Mouse (Mus musculus): ENCODE data around the gene Mex3a. TPM values are rescaled to one million over a fixed set of nuclear protein-coding genes. Genes with fewer than 3 reads are reported as not detected.
A peak's percentile ranks its signal among the peaks of the same experiment; 100 is the strongest.

The Mex3a gene
- polyA plus RNA-seq, 1 experiment from 2014 or later, result 31.6 TPM

DNA sequence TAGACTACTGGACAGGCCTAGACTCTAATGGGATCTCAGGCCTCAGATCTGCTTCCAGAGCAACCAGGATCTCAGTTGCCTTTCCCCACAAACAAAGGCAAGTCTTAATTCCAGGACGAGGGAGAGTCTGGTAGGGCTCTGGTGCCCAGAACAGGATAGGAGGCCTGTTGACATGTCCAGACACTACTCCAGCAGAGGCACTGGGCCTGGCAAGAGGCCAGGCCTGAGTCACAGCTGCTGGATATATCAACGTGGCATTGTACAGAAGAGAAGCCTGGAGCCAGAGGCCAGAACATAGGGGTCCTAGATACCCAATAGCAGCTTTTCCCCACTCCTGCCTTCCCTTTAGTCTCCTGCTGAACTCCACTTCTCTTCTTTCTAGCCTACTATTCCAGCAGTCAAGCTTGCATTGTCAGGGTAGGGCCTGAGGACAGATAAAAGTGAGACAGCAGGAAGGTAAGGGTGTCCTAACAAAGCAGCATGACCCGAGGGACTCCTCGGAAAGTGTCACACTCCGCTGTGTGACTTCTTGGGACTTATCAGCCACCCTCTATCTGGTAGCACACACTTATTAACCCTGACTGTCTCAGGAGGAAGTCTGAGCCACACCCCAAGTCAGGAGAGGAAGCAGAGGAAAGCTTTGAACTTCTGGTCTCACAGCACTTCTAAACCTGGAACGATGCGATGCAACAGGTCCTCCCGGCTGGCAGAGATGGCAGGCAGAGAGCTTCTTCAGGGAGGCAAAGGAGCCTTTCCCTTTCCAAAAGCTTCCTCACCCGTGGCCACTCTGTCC is 37.2 kb upstream of the Mex3a start:
- Histone ChIP-seq H3K9me3 (ENCODE audit: control insufficient read depth, low read length) (no peaks in the 10 kb centered on the region), H3K4me2 (replicated peaks; ENCODE audit: low read depth, low read length) (no peak overlapping the region), H3K36me3 (ENCODE audit: control insufficient read depth, insufficient read depth, low read length) (no peaks in the 10 kb centered on the region), H3K4me3 (ENCODE audit: low read length) (no peak overlapping the region), H3K27me3 (ENCODE audit: control insufficient read depth, insufficient read depth, low read length) (no peaks in the 10 kb centered on the region), H3K9ac (ENCODE audit: low read depth, low read length) (no peak overlapping the region; the same call in 1 of the 2 replicates), H3K27ac (ENCODE audit: low read depth, low read length) (no peak overlapping the region; the same call in 1 of the 2 replicates), H3K4me1 (ENCODE audit: control insufficient read depth, insufficient read depth, low read length) (peaks cover 30% of the 10 kb centered on the region)
- ATAC-seq (ENCODE audit: low FRiP score, low TSS enrichment), result no peak
- WGBS, result 67% methylated on average over 9 of the region's 9 CpGs

- no peak overlapping the region for H3K9ac ChIP-seq (ENCODE audit: low read depth, low read length)
- WGBS, result 84% methylated on average over 10 of the region's 10 CpGs
- no peaks in the 10 kb centered on the region for H3K27me3 ChIP-seq (ENCODE audit: control insufficient read depth, insufficient read depth, low read length)
- no peak overlapping the region for H3K27ac ChIP-seq (ENCODE audit: low read depth, low read length)
- H3K4me1 ChIP-seq (ENCODE audit: control insufficient read depth, insufficient read depth, low read length), result peaks cover 25% of the 10 kb centered on the region
- no peaks in the 10 kb centered on the region for H3K9me3 ChIP-seq (ENCODE audit: control insufficient read depth, low read length)
- no peaks in the 10 kb centered on the region for H3K36me3 ChIP-seq (ENCODE audit: control insufficient read depth, insufficient read depth, low read length)
- no peak overlapping the region for H3K4me3 ChIP-seq (ENCODE audit: low read length)
- no peak overlapping the region for H3K4me2 ChIP-seq (replicated peaks; ENCODE audit: low read depth, low read length)
- ATAC-seq (ENCODE audit: low FRiP score, low TSS enrichment), result no peak
Observed at GRCm38 (mm10) chr3:88495741-88496415, 36.3 kb upstream of the Mex3a start.

GRCm38 (mm10) chr3:88499580-88499979 is 32.6 kb upstream of the Mex3a start:
- H3K4me1 ChIP-seq (ENCODE audit: control insufficient read depth, insufficient read depth, low read length), result peaks cover 18% of the 10 kb centered on the region; the same call in 1 of the 2 replicates
- H3K36me3 ChIP-seq (ENCODE audit: control insufficient read depth, insufficient read depth, low read length), result no peaks in the 10 kb centered on the region
- H3K4me2 ChIP-seq (replicated peaks; ENCODE audit: low read depth, low read length), result no peak overlapping the region
- no peaks in the 10 kb centered on the region for H3K27me3 ChIP-seq (ENCODE audit: control insufficient read depth, insufficient read depth, low read length)
- ATAC-seq (ENCODE audit: low FRiP score, low TSS enrichment), result no peak
- H3K4me3 ChIP-seq (ENCODE audit: low read length), result no peak overlapping the region
- 70% methylated on average over 4 of the region's 4 CpGs for WGBS
- no peak overlapping the region for H3K27ac ChIP-seq (ENCODE audit: low read depth, low read length)
- H3K9me3 ChIP-seq (ENCODE audit: control insufficient read depth, low read length), result no peaks in the 10 kb centered on the region
- no peak overlapping the region for H3K9ac ChIP-seq (ENCODE audit: low read depth, low read length)

DNA sequence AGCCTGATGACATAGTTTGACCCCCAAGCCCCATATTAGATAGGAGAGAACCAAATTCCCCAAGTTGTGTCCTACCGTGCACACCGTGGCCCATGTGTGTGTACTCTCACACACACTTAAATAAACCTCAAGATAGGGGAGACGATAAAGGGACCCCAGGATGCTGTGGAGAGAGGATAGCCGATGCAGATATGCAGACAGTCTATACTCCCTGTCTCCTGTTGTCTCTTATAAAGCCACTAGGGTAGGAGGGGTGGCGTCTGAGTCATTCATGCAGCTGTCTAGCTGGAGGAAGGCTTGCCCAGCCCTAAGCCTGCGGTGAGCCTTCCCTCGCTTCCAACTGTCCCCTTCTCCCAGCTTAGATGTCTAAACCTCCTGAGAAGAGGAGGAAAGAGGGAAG is 32.1 kb upstream of the Mex3a start:
- Histone ChIP-seq H3K4me2 (replicated peaks; ENCODE audit: low read depth, low read length) (no peak overlapping the region), H3K4me3 (ENCODE audit: low read length) (no peak overlapping the region), H3K4me1 (ENCODE audit: control insufficient read depth, insufficient read depth, low read length) (peaks cover 18% of the 10 kb centered on the region; the same call in 1 of the 2 replicates), H3K9me3 (ENCODE audit: control insufficient read depth, low read length) (no peaks in the 10 kb centered on the region), H3K9ac (ENCODE audit: low read depth, low read length) (no peak overlapping the region), H3K27ac (ENCODE audit: low read depth, low read length) (no peak overlapping the region), H3K27me3 (ENCODE audit: control insufficient read depth, insufficient read depth, low read length) (no peaks in the 10 kb centered on the region), H3K36me3 (ENCODE audit: control insufficient read depth, insufficient read depth, low read length) (no peaks in the 10 kb centered on the region)
- 87% methylated on average over 7 of the region's 7 CpGs for WGBS
- no peak for ATAC-seq (ENCODE audit: low FRiP score, low TSS enrichment)

DNA sequence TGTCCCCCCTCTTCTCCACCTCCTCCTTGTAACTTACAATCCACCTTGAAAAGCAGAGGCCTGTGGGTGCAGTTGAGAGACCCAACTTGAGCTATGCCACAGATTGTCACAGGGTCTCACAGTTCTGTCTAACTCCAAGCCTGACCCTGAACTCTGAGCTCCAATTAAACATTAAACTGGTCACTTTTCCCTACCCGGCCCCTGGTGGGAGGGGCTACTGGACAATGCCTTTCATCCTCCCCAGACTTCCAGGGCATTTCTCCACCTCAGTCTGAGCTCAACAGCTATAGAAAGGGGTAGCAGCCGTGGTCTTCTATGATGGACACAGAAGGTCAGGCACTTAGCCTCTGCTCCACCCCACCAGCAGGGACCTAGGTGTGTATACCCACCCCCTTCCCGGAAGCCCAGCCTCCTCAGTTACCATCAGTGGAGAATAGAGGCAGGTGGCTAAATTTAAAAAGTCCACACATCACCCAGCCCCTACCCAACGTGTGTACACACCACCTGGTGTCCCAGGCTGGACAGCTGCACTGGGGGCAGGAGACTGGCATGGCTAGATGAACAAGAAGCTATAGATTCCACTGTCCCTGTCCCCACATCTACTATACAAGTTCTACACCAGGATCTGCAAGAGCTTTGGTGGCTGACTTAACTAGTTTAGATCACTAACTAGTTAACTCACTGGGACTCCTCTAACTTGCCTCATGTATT is 31.4 kb upstream of the Mex3a start:
- H3K4me3 ChIP-seq (ENCODE audit: low read length), result no peak overlapping the region; the same call in 1 of the 2 replicates
- no peak overlapping the region for H3K27ac ChIP-seq (ENCODE audit: low read depth, low read length)
- peaks cover 18% of the 10 kb centered on the region; the same call in 1 of the 2 replicates for H3K4me1 ChIP-seq (ENCODE audit: control insufficient read depth, insufficient read depth, low read length)
- H3K36me3 ChIP-seq (ENCODE audit: control insufficient read depth, insufficient read depth, low read length), result no peaks in the 10 kb centered on the region
- ATAC-seq (ENCODE audit: low FRiP score, low TSS enrichment), result no peak
- H3K9me3 ChIP-seq (ENCODE audit: control insufficient read depth, low read length), result no peaks in the 10 kb centered on the region
- 48% methylated on average over 4 of the region's 4 CpGs for WGBS
- no peaks in the 10 kb centered on the region for H3K27me3 ChIP-seq (ENCODE audit: control insufficient read depth, insufficient read depth, low read length)
- no peak overlapping the region for H3K9ac ChIP-seq (ENCODE audit: low read depth, low read length)
- peak overlapping the region; percentile 100; the same call in 1 of the 2 replicates for H3K4me2 ChIP-seq (replicated peaks; ENCODE audit: low read depth, low read length)

DNA sequence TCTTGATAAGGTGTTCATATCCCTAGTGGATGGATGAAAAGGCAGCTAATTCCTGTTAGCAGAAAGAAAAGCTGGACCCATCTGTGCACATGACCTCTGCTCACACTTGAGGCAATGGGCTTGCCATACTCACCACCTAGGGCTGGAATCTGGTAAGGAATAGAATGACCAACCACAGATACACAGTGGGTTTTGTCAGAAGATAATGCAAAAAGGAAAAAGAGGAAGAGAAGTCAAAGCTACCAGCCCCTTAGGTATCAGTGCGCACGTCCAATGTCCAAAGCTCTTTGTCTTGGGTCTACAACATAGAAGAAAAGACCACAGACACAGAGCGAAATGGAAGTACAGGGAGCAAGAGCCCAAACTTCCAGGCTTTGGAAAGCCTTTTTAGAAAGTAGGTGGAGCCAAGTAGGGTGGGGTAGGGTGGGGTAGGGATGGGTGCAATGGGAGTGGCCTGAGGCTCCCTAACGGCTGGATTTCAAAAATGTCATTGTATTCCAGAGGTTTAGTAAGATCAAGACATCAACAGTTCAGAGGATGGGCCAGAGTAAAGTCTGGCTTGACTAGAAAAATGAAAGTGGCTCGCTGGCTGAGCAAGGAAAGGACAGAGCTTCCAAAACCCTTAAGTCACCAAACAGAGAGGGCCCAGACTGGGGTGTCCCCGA is 30.7 kb upstream of the Mex3a start:
- Histone ChIP-seq H3K4me1 (ENCODE audit: control insufficient read depth, insufficient read depth, low read length) (peaks cover 18% of the 10 kb centered on the region; the same call in 1 of the 2 replicates), H3K9ac (ENCODE audit: low read depth, low read length) (peak overlapping the region; percentile 78; the same call in 1 of the 2 replicates), H3K4me2 (replicated peaks; ENCODE audit: low read depth, low read length) (peak overlapping the region; percentile 100)

GRCm38 (mm10) chr3:88502031-88502571 is 30.1 kb upstream of the Mex3a start:
- Histone ChIP-seq H3K9me3 (ENCODE audit: control insufficient read depth, low read length) (no peaks in the 10 kb centered on the region), H3K27ac (ENCODE audit: low read depth, low read length) (peak overlapping the region; percentile 25; the same call in 1 of the 2 replicates), H3K4me3 (ENCODE audit: low read length) (peak overlapping the region; percentile 75), H3K4me2 (replicated peaks; ENCODE audit: low read depth, low read length) (peak overlapping the region; percentile 100), H3K27me3 (ENCODE audit: control insufficient read depth, insufficient read depth, low read length) (no peaks in the 10 kb centered on the region), H3K36me3 (ENCODE audit: control insufficient read depth, insufficient read depth, low read length) (no peaks in the 10 kb centered on the region), H3K9ac (ENCODE audit: low read depth, low read length) (peak overlapping the region; percentile 78), H3K4me1 (ENCODE audit: control insufficient read depth, insufficient read depth, low read length) (peaks cover 20% of the 10 kb centered on the region; the same call in 1 of the 2 replicates)
- 11% methylated on average over 11 of the region's 11 CpGs for WGBS
- ATAC-seq (ENCODE audit: low FRiP score, low TSS enrichment), result no peak

More for the DNA sequence above, 30.7 kb upstream of the Mex3a start:
- ATAC-seq (ENCODE audit: low FRiP score, low TSS enrichment), result no peak
- Histone ChIP-seq H3K27ac (ENCODE audit: low read depth, low read length) (no peak overlapping the region; the same call in 1 of the 2 replicates), H3K36me3 (ENCODE audit: control insufficient read depth, insufficient read depth, low read length) (no peaks in the 10 kb centered on the region), H3K9me3 (ENCODE audit: control insufficient read depth, low read length) (no peaks in the 10 kb centered on the region), H3K4me3 (ENCODE audit: low read length) (peak overlapping the region; percentile 75), H3K27me3 (ENCODE audit: control insufficient read depth, insufficient read depth, low read length) (no peaks in the 10 kb centered on the region)
- 56% methylated on average over 6 of the region's 6 CpGs for WGBS
